Mouse (Mus musculus) heart, embryonic 13.5 days (tissue): ENCODE data around the gene Filip1l. TPM values are rescaled to one million over a fixed set of nuclear protein-coding genes. Genes with fewer than 3 reads are reported as not detected.

Source experiments
- ATAC-seq: fragments of 200-750 bp; cut with Nextera tagmentation; 2 replicates; pipeline ENCODE4 v1.8.0; 2017; ENCODE audit warnings: moderate TSS enrichment; ENCODE audit not compliant: insufficient number of reproducible peaks, low FRiP score, low TSS enrichment; ENCODE audit errors: extremely low read depth
- H3K27ac ChIP-seq: fragments of 300-500 bp; sonication (generic); replicated peaks from 2 replicates; pipeline ENCODE4 v1.5.1; 2015; ENCODE audit warnings: moderate library complexity, mild to moderate bottlenecking, inconsistent platforms
- H3K27me3 ChIP-seq: fragments of 300-500 bp; sonication (generic); replicated peaks from 2 replicates; pipeline ENCODE4 v1.6.1; 2015; ENCODE audit warnings: mild to moderate bottlenecking, inconsistent platforms
- H3K36me3 ChIP-seq: fragments of 300-500 bp; sonication (generic); 2 replicates; pipeline ENCODE4 v1.6.1; 2015; ENCODE audit warnings: mild to moderate bottlenecking, inconsistent platforms
- H3K4me1 ChIP-seq: fragments of 300-500 bp; sonication (generic); 2 replicates; pipeline ENCODE4 v1.6.1; 2015; ENCODE audit warnings: inconsistent platforms
- H3K4me2 ChIP-seq: fragments of 300-500 bp; sonication (generic); 2 replicates; pipeline ENCODE4 v1.6.1; 2015; ENCODE audit warnings: inconsistent platforms, mild to moderate bottlenecking, moderate library complexity
- H3K4me3 ChIP-seq: fragments of 300-500 bp; sonication (generic); 2 replicates; pipeline ENCODE4 v1.5.1; 2015; ENCODE audit warnings: moderate library complexity, mild to moderate bottlenecking, inconsistent platforms
- H3K9ac ChIP-seq: fragments of 300-500 bp; sonication (generic); 2 replicates; pipeline ENCODE4 v1.6.1; 2015; ENCODE audit warnings: inconsistent platforms, mild to moderate bottlenecking, moderate library complexity
- H3K9me3 ChIP-seq: fragments of 300-500 bp; sonication (generic); 2 replicates; pipeline ENCODE4 v1.6.1; 2016; ENCODE audit warnings: inconsistent platforms
- WGBS: fragments of 180-500 bp; shearing (Covaris S2); methylation state at CpG from one replicate; pipeline ENCODE4 v1.1.7; 2015; ENCODE audit warnings: mixed read lengths; 5-methylcytosine and 5-hydroxymethylcytosine counted together
- polyA plus RNA-seq: library from polyadenylated mRNA; unstranded; fragments of >200 nt; fragmentation: Nextera tagmentation; extraction: Ambion mirVana; gene quantifications from 2 replicates; pipeline ENCODE4 v1.2.1, GENCODE M21; 2015

Filip1l gene
- polyA plus RNA-seq, 1 experiment from 2014 or later = 19.3 TPM

GRCm38 (mm10) chr16:57577519-57577918, 224.6 kb downstream of the Filip1l start:
- Histone ChIP-seq H3K36me3 (peaks cover 28% of the 10 kb centered on the region), H3K9ac (no peak overlapping the region), H3K4me2 (no peak overlapping the region), H3K4me1 (peaks cover 39% of the 10 kb centered on the region), H3K4me3 (no peak overlapping the region), H3K9me3 (no peaks in the 10 kb centered on the region), H3K27me3 (no peaks in the 10 kb centered on the region), H3K27ac (no peak overlapping the region)
- whole genome bisulfite sequencing = 91% methylated on average over 1 of the region's 1 CpGs
- no peak for ATAC-seq

- Histone ChIP-seq H3K9me3 (no peaks in the 10 kb centered on the region), H3K4me1 (peaks cover 26% of the 10 kb centered on the region), H3K4me3 (no peak overlapping the region), H3K9ac (no peak overlapping the region), H3K4me2 (no peak overlapping the region), H3K27ac (peak overlapping the region; percentile 57), H3K27me3 (no peaks in the 10 kb centered on the region), H3K36me3 (peaks cover 22% of the 10 kb centered on the region)
- no peak for ATAC-seq
- WGBS = 44% methylated on average over 7 of the region's 7 CpGs
These were observed 227.1 kb downstream of the Filip1l start for GRCm38 (mm10) chr16:57580041-57580440.

- Histone ChIP-seq H3K9me3 (no peaks in the 10 kb centered on the region), H3K4me2 (no peak overlapping the region), H3K4me1 (peaks cover 30% of the 10 kb centered on the region), H3K27ac (peak overlapping the region; percentile 28; the same call in 1 of the 2 replicates), H3K36me3 (peaks cover 14% of the 10 kb centered on the region), H3K9ac (no peak overlapping the region), H3K4me3 (no peak overlapping the region), H3K27me3 (no peaks in the 10 kb centered on the region)
- ATAC-seq = no peak
- WGBS = 59% methylated on average over 2 of the region's 2 CpGs
These were observed 229.1 kb downstream of the Filip1l start for GRCm38 (mm10) chr16:57582008-57582407.

DNA sequence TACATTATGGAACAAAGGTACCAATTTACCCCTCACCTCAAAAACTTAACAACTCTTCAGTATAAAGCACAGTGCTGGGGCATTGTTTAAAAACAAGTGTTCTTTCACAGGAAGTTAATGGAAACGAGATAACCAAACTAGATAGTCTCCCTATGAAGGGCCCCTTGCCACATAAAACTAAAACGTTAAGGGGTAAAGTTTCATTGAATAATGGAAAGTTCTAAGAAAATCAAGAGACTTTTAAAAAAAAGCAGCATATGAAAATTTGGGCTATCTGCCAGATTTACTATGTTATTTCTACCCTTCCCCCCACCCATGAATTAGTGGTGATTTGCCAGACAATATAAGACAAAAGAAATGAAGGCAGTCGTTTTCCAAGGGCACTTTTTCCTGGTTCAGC, 232.3 kb downstream of the Filip1l start:
- Histone ChIP-seq H3K4me2 (no peak overlapping the region), H3K27me3 (no peaks in the 10 kb centered on the region), H3K36me3 (peaks cover 7% of the 10 kb centered on the region; the same call in 1 of the 2 replicates), H3K9ac (no peak overlapping the region), H3K4me1 (peaks cover 14% of the 10 kb centered on the region; the same call in 1 of the 2 replicates), H3K27ac (peak overlapping the region; percentile 32; the same call in 1 of the 2 replicates), H3K9me3 (no peaks in the 10 kb centered on the region), H3K4me3 (no peak overlapping the region)
- no peak for ATAC-seq
- 44% methylated on average over 3 of the region's 3 CpGs for WGBS

DNA sequence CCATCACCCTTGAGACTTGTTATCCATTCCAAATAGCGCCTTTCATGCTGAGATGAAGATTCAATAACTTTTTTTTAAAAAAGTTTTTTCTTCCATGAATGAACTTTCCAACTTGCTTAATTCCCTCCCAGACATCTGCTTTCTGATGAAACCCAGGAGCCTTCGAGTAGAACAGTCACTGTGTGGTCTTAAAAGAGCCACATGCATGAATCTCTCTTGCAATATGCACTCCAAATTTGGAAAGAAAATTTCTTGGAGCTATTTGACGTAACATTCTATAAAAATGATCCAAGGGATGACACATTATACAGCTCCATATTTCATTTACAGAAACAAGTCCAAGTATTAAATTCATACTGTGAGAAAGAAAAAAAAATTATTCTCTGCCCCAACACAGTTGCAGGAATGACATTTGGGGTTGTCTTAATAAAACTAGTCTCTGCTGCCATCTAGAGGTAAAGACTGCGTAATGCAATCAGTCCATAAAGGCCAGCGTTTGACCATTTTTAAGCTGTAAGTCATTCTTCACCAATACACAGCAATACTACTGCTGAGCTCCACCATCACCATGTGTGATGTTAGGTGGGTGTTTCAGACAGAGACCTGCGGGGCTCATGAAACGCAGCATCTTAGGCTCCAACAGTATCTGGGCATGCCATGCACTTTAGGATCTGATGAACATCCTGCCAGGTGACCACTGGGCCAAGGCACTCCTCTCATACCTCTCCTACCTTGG, 240.7 kb downstream of the Filip1l start:
- Histone ChIP-seq H3K4me3 (no peak overlapping the region), H3K36me3 (peaks cover 5% of the 10 kb centered on the region), H3K9ac (no peak overlapping the region), H3K27me3 (no peaks in the 10 kb centered on the region), H3K4me1 (no peaks in the 10 kb centered on the region), H3K9me3 (no peaks in the 10 kb centered on the region), H3K27ac (no peak overlapping the region), H3K4me2 (no peak overlapping the region)
- ATAC-seq = no peak
- WGBS = 37% methylated on average over 7 of the region's 7 CpGs

DNA sequence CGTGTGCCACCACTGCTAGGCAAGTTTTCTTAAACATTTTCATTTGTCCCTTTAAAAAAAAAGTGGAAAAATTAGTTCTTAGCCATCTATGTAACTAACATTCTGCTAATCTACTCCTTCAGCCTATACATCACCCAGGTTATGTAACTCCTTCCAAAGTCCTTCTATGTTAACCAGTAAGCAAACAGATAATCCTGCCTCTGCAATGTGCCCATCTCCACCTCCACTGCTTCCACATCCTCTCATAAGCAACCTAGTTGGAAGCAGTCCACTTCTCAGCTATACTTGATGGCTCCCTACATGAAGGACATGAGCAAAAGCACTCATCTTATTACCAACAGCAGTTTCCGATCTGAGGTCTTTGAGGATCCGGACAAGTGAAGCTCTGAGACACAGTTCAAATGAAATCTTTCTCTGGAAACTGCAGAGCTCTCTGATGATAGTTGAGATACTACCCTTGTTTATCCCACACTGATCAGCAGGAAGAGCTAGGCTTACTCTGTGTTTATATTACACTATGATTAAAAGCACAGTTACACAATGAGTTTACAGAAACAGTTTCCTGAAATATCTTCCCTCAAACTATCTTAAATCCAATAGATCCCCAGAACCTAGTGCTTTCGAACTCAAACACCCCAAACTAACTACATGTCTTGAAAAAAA, 244.5 kb downstream of the Filip1l start:
- Histone ChIP-seq H3K36me3 (peaks cover 13% of the 10 kb centered on the region), H3K4me3 (no peak overlapping the region), H3K4me1 (no peaks in the 10 kb centered on the region), H3K9me3 (no peaks in the 10 kb centered on the region), H3K4me2 (no peak overlapping the region), H3K9ac (no peak overlapping the region), H3K27ac (no peak overlapping the region), H3K27me3 (no peaks in the 10 kb centered on the region)
- ATAC-seq = no peak
- 84% methylated on average over 4 of the region's 4 CpGs for WGBS

- ATAC-seq = no peak
These were observed 248.1 kb downstream of the Filip1l start for GRCm38 (mm10) chr16:57601031-57601430.

DNA sequence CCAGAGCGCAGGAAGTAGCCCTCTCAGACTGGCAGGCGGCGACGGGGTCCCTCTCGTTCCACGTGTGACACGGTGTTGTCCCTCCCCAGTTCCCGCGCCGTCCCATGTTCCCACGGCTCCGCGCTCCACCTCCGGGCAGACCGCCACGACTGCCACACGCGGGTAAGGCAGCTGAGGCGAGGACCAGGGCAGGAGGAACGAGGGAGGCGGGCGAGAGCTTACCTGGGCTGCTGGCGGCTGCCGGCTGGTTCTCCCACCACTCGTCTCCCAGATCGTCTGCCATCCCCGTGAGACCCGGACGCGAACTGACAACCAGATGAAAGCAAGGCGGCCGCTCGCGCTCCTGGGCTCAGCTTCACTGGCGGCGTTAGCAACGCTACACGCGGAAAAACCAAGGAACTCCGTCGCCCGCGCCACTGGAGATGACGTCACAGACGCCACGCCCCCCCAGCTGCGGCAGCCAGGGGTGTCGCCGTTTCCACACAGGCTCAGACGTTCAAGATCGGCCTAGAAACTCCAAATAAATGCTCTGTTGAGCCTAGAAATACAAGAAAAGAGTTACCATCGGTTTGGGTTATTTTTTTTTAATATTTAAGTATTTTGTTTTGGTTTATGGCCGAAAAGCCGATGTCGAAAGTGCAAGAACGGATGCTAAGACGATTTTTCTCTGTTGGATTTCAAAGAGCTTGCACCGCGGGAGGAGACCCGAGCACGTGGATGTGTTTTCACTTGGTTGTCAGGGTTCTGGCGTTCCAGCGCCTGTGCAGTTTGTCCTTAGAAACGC, 253.7 kb downstream of the Filip1l start, which contains the start of gene Cmss1:
TSS of gene Cmss1 (minus strand) at position 421 of the 784 bp plus-strand sequence.
- Histone ChIP-seq H3K9ac (peak within 1 kb of the TSS; percentile 86), H3K4me2 (peak within 1 kb of the TSS; percentile 94), H3K4me3 (peak within 1 kb of the TSS; percentile 82), H3K27ac (peak within 1 kb of the TSS; percentile 48; the same call in 1 of the 2 replicates), H3K36me3 (no peaks in the 10 kb centered on the region), H3K4me1 (peaks cover 16% of the 10 kb centered on the region), H3K9me3 (no peaks in the 10 kb centered on the region), H3K27me3 (no peaks in the 10 kb centered on the region)
- peak; percentile 82 for ATAC-seq
- under 1% methylated on average over 64 of the region's 64 CpGs for WGBS

More at GRCm38 (mm10) chr16:57601031-57601430, 248.1 kb downstream of the Filip1l start:
- Histone ChIP-seq H3K4me3 (no peak overlapping the region), H3K9ac (no peak overlapping the region), H3K27me3 (no peaks in the 10 kb centered on the region), H3K36me3 (peaks cover 13% of the 10 kb centered on the region), H3K27ac (no peak overlapping the region), H3K4me2 (no peak overlapping the region), H3K4me1 (peaks cover 10% of the 10 kb centered on the region), H3K9me3 (no peaks in the 10 kb centered on the region)

DNA sequence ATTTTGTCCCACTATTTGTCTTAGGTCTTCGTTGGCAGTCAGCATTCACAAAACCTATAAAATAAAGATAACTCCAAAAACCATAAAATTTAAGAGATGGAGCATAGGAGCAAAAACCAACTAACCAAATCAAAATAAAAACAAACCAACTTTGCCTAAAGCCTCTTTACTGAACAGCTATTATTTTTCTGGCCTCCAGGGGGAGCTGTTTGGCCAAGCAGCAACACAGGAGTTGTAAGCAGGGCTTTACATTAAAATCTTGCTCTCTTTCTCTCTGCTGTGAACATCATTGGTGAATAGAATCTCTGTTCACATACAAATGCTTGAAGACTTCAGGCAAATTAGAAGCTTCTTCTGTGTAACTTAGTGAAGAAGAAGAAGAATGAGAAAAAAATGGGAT, 258.9 kb downstream of the Filip1l start:
- no peaks in the 10 kb centered on the region for H3K9me3 ChIP-seq
- no peak overlapping the region for H3K4me3 ChIP-seq
- no peak overlapping the region for H3K4me2 ChIP-seq
- H3K4me1 ChIP-seq = peaks cover 4% of the 10 kb centered on the region
- no peak for ATAC-seq
- 3% methylated on average over 1 of the region's 1 CpGs for WGBS
- no peaks in the 10 kb centered on the region for H3K36me3 ChIP-seq
- H3K9ac ChIP-seq = no peak overlapping the region
- no peak overlapping the region for H3K27ac ChIP-seq
- H3K27me3 ChIP-seq = 0 out of 2 replicates have a peak, but pooled peaks cover 3% of the 10 kb centered on the region
